8 mouse cellular contexts compared by ENCODE assay signal in the genomic region with DNA sequence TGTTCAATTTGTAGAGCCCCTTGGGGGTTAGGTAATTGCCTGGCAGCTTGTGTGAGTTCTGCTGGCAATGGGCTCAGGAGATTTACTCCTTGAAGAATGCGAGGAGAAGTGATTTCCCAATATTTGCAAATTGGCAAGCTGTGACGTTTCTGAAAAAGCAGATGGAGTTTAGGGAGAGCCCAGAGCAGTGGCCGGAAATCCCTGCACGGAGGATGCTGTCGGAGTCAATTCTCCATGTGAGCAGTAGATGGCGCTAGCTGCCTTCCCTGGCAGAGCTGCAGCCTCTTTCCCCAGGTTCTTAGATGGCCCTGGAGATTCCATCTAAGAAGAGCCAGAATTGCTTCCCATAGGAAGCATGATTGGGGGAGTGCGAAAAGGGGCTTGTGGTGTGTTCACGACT. TPM values are rescaled to one million over a fixed set of nuclear protein-coding genes. Genes with fewer than 3 reads are reported as not detected.
DNase-seq lines count a peak whose midpoint lies in the region; ATAC-seq and TF ChIP-seq lines count a peak whose summit lies in the region.

No protein-coding gene starts in this region.

- no peaks in the 10 kb centered on the region for H3K9me3 ChIP-seq in E14TG2a.4 (ENCODE audit: low read length)
- no peaks in the 10 kb centered on the region for H3K9me3 ChIP-seq in liver, postnatal 0 days (ENCODE audit: low read length)
- no peaks in the 10 kb centered on the region for H3K9me3 ChIP-seq in neural tube, embryonic 13.5 days

- H3K9ac ChIP-seq in liver, postnatal 0 days (replicated peaks), result no peak overlapping the region
- no peak overlapping the region for H3K9ac ChIP-seq in neural tube, embryonic 13.5 days

- no peak overlapping the region for H3K4me3 ChIP-seq in E14TG2a.4 (replicated peaks; ENCODE audit: low read length)
- H3K4me3 ChIP-seq in liver, postnatal 0 days (ENCODE audit: low read depth, low read length), result no peak overlapping the region
- H3K4me3 ChIP-seq in neural tube, embryonic 13.5 days, result no peak overlapping the region

- no peak for ATAC-seq in liver, postnatal 0 days
- peak; percentile 66 for ATAC-seq in neural tube, embryonic 13.5 days (ENCODE audit: low read depth)

- no peaks in the 10 kb centered on the region for H3K36me3 ChIP-seq in E14TG2a.4 (ENCODE audit: insufficient read depth, low read length)
- no peaks in the 10 kb centered on the region for H3K36me3 ChIP-seq in liver, postnatal 0 days (replicated peaks; ENCODE audit: insufficient read depth, low read length)
- H3K36me3 ChIP-seq in neural tube, embryonic 13.5 days, result no peaks in the 10 kb centered on the region

- H3K27me3 ChIP-seq in E14TG2a.4 (ENCODE audit: insufficient read depth, low read length), result peaks cover 20% of the 10 kb centered on the region
- peaks cover 10% of the 10 kb centered on the region; the same call in 1 of the 2 replicates for H3K27me3 ChIP-seq in liver, postnatal 0 days (ENCODE audit: insufficient read depth, low read length)
- H3K27me3 ChIP-seq in neural tube, embryonic 13.5 days, result no peaks in the 10 kb centered on the region

- TF ChIP-seq CTCF in E14TG2a.4 (conservative IDR thresholded peaks at IDR 0.05; ENCODE audit: low read length), result peak; percentile 98
- peak; percentile 94 for TF ChIP-seq CTCF in brain, embryonic 14.5 days (IDR thresholded peaks at IDR 0.05; ENCODE audit: borderline replicate concordance, extremely low read depth, insufficient read depth, insufficient read length)
- TF ChIP-seq CTCF in liver, postnatal 0 days (IDR thresholded peaks at IDR 0.05; ENCODE audit: low read depth), result peak; percentile 85

- peak; percentile 94 for DNase-seq in brain, embryonic 14.5 days (ENCODE audit: low read depth)
- peak; percentile 4 for DNase-seq in fat pad, adult 2 months (ENCODE audit: extremely low read depth, low read depth, low spot score)
- peak; percentile 83 to 85 for DNase-seq in heart, postnatal 10 days
- DNase-seq in kidney, postnatal 25 days, result peak; percentile 61 to 64
- peak; percentile 63 for DNase-seq in liver, postnatal 0 days
- DNase-seq in testis, postnatal 14 days (ENCODE audit: low spot score), result peak; percentile 60

- TF ChIP-seq POLR2A in brain, embryonic 14.5 days (IDR thresholded peaks at IDR 0.05; ENCODE audit: borderline replicate concordance, extremely low read depth, insufficient read depth, insufficient read length, poor library complexity, severe bottlenecking), result no peak

- no peak overlapping the region for H3K27ac ChIP-seq in liver, postnatal 0 days (ENCODE audit: low read depth)
- 0 out of 2 replicates have a peak overlapping the region, but pooled peaks have one; percentile 20 for H3K27ac ChIP-seq in neural tube, embryonic 13.5 days (replicated peaks)

- intact Hi-C loops in heart, postnatal 10 days (cut with DNase I), result no loop called here

- WGBS in liver, postnatal 0 days (ENCODE audit: insufficient replicate concordance), result 3% methylated on average over 8 of the region's 8 CpGs
- 4% methylated on average over 8 of the region's 8 CpGs for WGBS in neural tube, embryonic 13.5 days

- H3K4me1 ChIP-seq in E14TG2a.4 (replicated peaks; ENCODE audit: low read depth, low read length), result peaks cover 28% of the 10 kb centered on the region
- no peaks in the 10 kb centered on the region for H3K4me1 ChIP-seq in liver, postnatal 0 days (ENCODE audit: insufficient read depth)
- H3K4me1 ChIP-seq in neural tube, embryonic 13.5 days (replicated peaks), result peaks cover 23% of the 10 kb centered on the region

- no peak overlapping the region for H3K4me2 ChIP-seq in liver, postnatal 0 days (ENCODE audit: low read depth, low read length)
- peak overlapping the region; percentile 28 for H3K4me2 ChIP-seq in neural tube, embryonic 13.5 days

- no peak for TF ChIP-seq EP300 in liver, postnatal 0 days (IDR thresholded peaks at IDR 0.05; ENCODE audit: low read depth)

RNA-seq across cellular contexts. Expression of a gene that starts 59.1 kb away (rescaled TPM):
- 47.0 and 51.3 TPM in 2 replicates for polyA plus RNA-seq in brain, embryonic 14.5 days (2012; rRNA removed)
- total RNA-seq in heart, postnatal 10 days (2021), result 10 to 100 TPM; 87.8 to 88.7 TPM
- polyA plus RNA-seq in liver, postnatal 0 days (2015; fragmentation: Nextera tagmentation; extraction: Ambion mirVana), result 65.1 and 65.9 TPM in 2 replicates
- 81.1 and 85.5 TPM in 2 replicates for polyA plus RNA-seq in neural tube, embryonic 13.5 days (2015; fragmentation: Nextera tagmentation; extraction: Ambion mirVana)

Comparison
In these comparisons a context has a peak if more than half of its experiments do, and no peak if none do; other contexts are left out.
1. DNase-seq: peak in every context shown above with its lines; median percentile 94 in brain, embryonic 14.5 days; 84 in heart, postnatal 10 days; 63 in liver, postnatal 0 days; 62 in kidney, postnatal 25 days; 60 in testis, postnatal 14 days; 4 in fat pad, adult 2 months.